Mouse (Mus musculus): Measurements from ENCODE around the gene Clpb. TPM values are rescaled to one million over a fixed set of nuclear protein-coding genes. Genes with fewer than 3 reads are reported as not detected.

Gene Clpb
- polyA plus RNA-seq, 1 experiment from 2014 or later: 38.5 TPM

- no peak for DNase-seq
- H3K27ac ChIP-seq (replicated peaks; ENCODE audit: low read depth, low read length): no peak overlapping the region
- H3K36me3 ChIP-seq (ENCODE audit: control insufficient read depth, insufficient read depth, low read length): no peaks in the 10 kb centered on the region
- 93% methylated on average over 12 of the region's 12 CpGs for WGBS
- no peaks in the 10 kb centered on the region for H3K9me3 ChIP-seq (ENCODE audit: control insufficient read depth, low read length)
- H3K27me3 ChIP-seq (ENCODE audit: control insufficient read depth, insufficient read depth, low read length): no peaks in the 10 kb centered on the region
- H3K9ac ChIP-seq (replicated peaks; ENCODE audit: low read length): no peak overlapping the region
- ATAC-seq (ENCODE audit: low FRiP score, low TSS enrichment): no peak
- H3K4me3 ChIP-seq (replicated peaks; ENCODE audit: low read depth, low read length): no peak overlapping the region
- H3K4me1 ChIP-seq (ENCODE audit: control insufficient read depth, insufficient read depth, low read length): no peaks in the 10 kb centered on the region
- no peak overlapping the region for H3K4me2 ChIP-seq (ENCODE audit: low read length)
These were observed 83.3 kb downstream of the Clpb start for GRCm38 (mm10) chr7:101746559-101747334.

- Histone ChIP-seq H3K4me3 (replicated peaks; ENCODE audit: low read depth, low read length) (no peak overlapping the region), H3K4me2 (ENCODE audit: low read length) (no peak overlapping the region), H3K36me3 (ENCODE audit: control insufficient read depth, insufficient read depth, low read length) (peaks cover 11% of the 10 kb centered on the region), H3K27ac (replicated peaks; ENCODE audit: low read depth, low read length) (no peak overlapping the region), H3K9ac (replicated peaks; ENCODE audit: low read length) (no peak overlapping the region), H3K27me3 (ENCODE audit: control insufficient read depth, insufficient read depth, low read length) (no peaks in the 10 kb centered on the region), H3K9me3 (ENCODE audit: control insufficient read depth, low read length) (no peaks in the 10 kb centered on the region), H3K4me1 (ENCODE audit: control insufficient read depth, insufficient read depth, low read length) (no peaks in the 10 kb centered on the region)
- ATAC-seq (ENCODE audit: low FRiP score, low TSS enrichment): no peak
- no peak for DNase-seq
- 86% methylated on average over 2 of the region's 2 CpGs for WGBS
These were observed 86.8 kb downstream of the Clpb start for GRCm38 (mm10) chr7:101750268-101750667.

GRCm38 (mm10) chr7:101752346-101752745, 88.9 kb downstream of the Clpb start:
- H3K4me2 ChIP-seq (ENCODE audit: low read length): no peak overlapping the region
- WGBS: 96% methylated on average over 3 of the region's 3 CpGs
- no peak overlapping the region for H3K4me3 ChIP-seq (replicated peaks; ENCODE audit: low read depth, low read length)

GRCm38 (mm10) chr7:101753492-101753891, 90.1 kb downstream of the Clpb start:
- Histone ChIP-seq H3K9ac (replicated peaks; ENCODE audit: low read length) (no peak overlapping the region), H3K4me3 (replicated peaks; ENCODE audit: low read depth, low read length) (no peak overlapping the region), H3K36me3 (ENCODE audit: control insufficient read depth, insufficient read depth, low read length) (peaks cover 11% of the 10 kb centered on the region), H3K4me1 (ENCODE audit: control insufficient read depth, insufficient read depth, low read length) (no peaks in the 10 kb centered on the region), H3K27me3 (ENCODE audit: control insufficient read depth, insufficient read depth, low read length) (no peaks in the 10 kb centered on the region), H3K27ac (replicated peaks; ENCODE audit: low read depth, low read length) (no peak overlapping the region), H3K4me2 (ENCODE audit: low read length) (no peak overlapping the region), H3K9me3 (ENCODE audit: control insufficient read depth, low read length) (no peaks in the 10 kb centered on the region)
- ATAC-seq (ENCODE audit: low FRiP score, low TSS enrichment) (no peak), DNase-seq (no peak)
- WGBS: 97% methylated on average over 5 of the region's 5 CpGs

More at GRCm38 (mm10) chr7:101752346-101752745, 88.9 kb downstream of the Clpb start:
- no peaks in the 10 kb centered on the region for H3K27me3 ChIP-seq (ENCODE audit: control insufficient read depth, insufficient read depth, low read length)
- H3K27ac ChIP-seq (replicated peaks; ENCODE audit: low read depth, low read length): no peak overlapping the region
- ATAC-seq (ENCODE audit: low FRiP score, low TSS enrichment) (no peak), DNase-seq (no peak)
- H3K4me1 ChIP-seq (ENCODE audit: control insufficient read depth, insufficient read depth, low read length): no peaks in the 10 kb centered on the region
- H3K9me3 ChIP-seq (ENCODE audit: control insufficient read depth, low read length): no peaks in the 10 kb centered on the region
- peaks cover 11% of the 10 kb centered on the region for H3K36me3 ChIP-seq (ENCODE audit: control insufficient read depth, insufficient read depth, low read length)
- H3K9ac ChIP-seq (replicated peaks; ENCODE audit: low read length): no peak overlapping the region

GRCm38 (mm10) chr7:101754416-101754815, 91.0 kb downstream of the Clpb start:
- no peak overlapping the region for H3K4me3 ChIP-seq (replicated peaks; ENCODE audit: low read depth, low read length)
- peaks cover 11% of the 10 kb centered on the region for H3K36me3 ChIP-seq (ENCODE audit: control insufficient read depth, insufficient read depth, low read length)
- H3K4me2 ChIP-seq (ENCODE audit: low read length): no peak overlapping the region
- no peaks in the 10 kb centered on the region for H3K9me3 ChIP-seq (ENCODE audit: control insufficient read depth, low read length)
- DNase-seq (no peak), ATAC-seq (ENCODE audit: low FRiP score, low TSS enrichment) (no peak)
- H3K4me1 ChIP-seq (ENCODE audit: control insufficient read depth, insufficient read depth, low read length): no peaks in the 10 kb centered on the region
- no peaks in the 10 kb centered on the region for H3K27me3 ChIP-seq (ENCODE audit: control insufficient read depth, insufficient read depth, low read length)
- H3K9ac ChIP-seq (replicated peaks; ENCODE audit: low read length): no peak overlapping the region
- WGBS: 91% methylated on average over 2 of the region's 2 CpGs
- no peak overlapping the region for H3K27ac ChIP-seq (replicated peaks; ENCODE audit: low read depth, low read length)

GRCm38 (mm10) chr7:101755301-101755700, 91.9 kb downstream of the Clpb start:
- no peak overlapping the region for H3K27ac ChIP-seq (replicated peaks; ENCODE audit: low read depth, low read length)
- ATAC-seq (ENCODE audit: low FRiP score, low TSS enrichment): no peak

GRCm38 (mm10) chr7:101761899-101762780, 98.7 kb downstream of the Clpb start:
- H3K27ac ChIP-seq (replicated peaks; ENCODE audit: low read depth, low read length): no peak overlapping the region
- no peaks in the 10 kb centered on the region for H3K9me3 ChIP-seq (ENCODE audit: control insufficient read depth, low read length)
- ATAC-seq (ENCODE audit: low FRiP score, low TSS enrichment): no peak
- no peak overlapping the region for H3K9ac ChIP-seq (replicated peaks; ENCODE audit: low read length)
- no peaks in the 10 kb centered on the region for H3K27me3 ChIP-seq (ENCODE audit: control insufficient read depth, insufficient read depth, low read length)
- peak; percentile 41 for DNase-seq
- 93% methylated on average over 11 of the region's 11 CpGs for WGBS
- no peak overlapping the region for H3K4me2 ChIP-seq (ENCODE audit: low read length)
- no peaks in the 10 kb centered on the region for H3K4me1 ChIP-seq (ENCODE audit: control insufficient read depth, insufficient read depth, low read length)
- peaks cover 13% of the 10 kb centered on the region; the same call in 1 of the 2 replicates for H3K36me3 ChIP-seq (ENCODE audit: control insufficient read depth, insufficient read depth, low read length)
- no peak overlapping the region for H3K4me3 ChIP-seq (replicated peaks; ENCODE audit: low read depth, low read length)

More at GRCm38 (mm10) chr7:101755301-101755700, 91.9 kb downstream of the Clpb start:
- DNase-seq: no peak
- Histone ChIP-seq H3K9ac (replicated peaks; ENCODE audit: low read length) (no peak overlapping the region), H3K9me3 (ENCODE audit: control insufficient read depth, low read length) (no peaks in the 10 kb centered on the region), H3K4me1 (ENCODE audit: control insufficient read depth, insufficient read depth, low read length) (no peaks in the 10 kb centered on the region), H3K4me2 (ENCODE audit: low read length) (no peak overlapping the region), H3K4me3 (replicated peaks; ENCODE audit: low read depth, low read length) (no peak overlapping the region), H3K36me3 (ENCODE audit: control insufficient read depth, insufficient read depth, low read length) (peaks cover 11% of the 10 kb centered on the region), H3K27me3 (ENCODE audit: control insufficient read depth, insufficient read depth, low read length) (no peaks in the 10 kb centered on the region)
- 96% methylated on average over 6 of the region's 6 CpGs for WGBS

GRCm38 (mm10) chr7:101767335-101767907, 104.0 kb downstream of the Clpb start:
- no peak for ATAC-seq (ENCODE audit: low FRiP score, low TSS enrichment)
- DNase-seq: no peak
- H3K9ac ChIP-seq (replicated peaks; ENCODE audit: low read length): no peak overlapping the region
- peaks cover 13% of the 10 kb centered on the region; the same call in 1 of the 2 replicates for H3K36me3 ChIP-seq (ENCODE audit: control insufficient read depth, insufficient read depth, low read length)
- H3K4me1 ChIP-seq (ENCODE audit: control insufficient read depth, insufficient read depth, low read length): peaks cover 6% of the 10 kb centered on the region
- H3K27me3 ChIP-seq (ENCODE audit: control insufficient read depth, insufficient read depth, low read length): no peaks in the 10 kb centered on the region
- no peak overlapping the region for H3K27ac ChIP-seq (replicated peaks; ENCODE audit: low read depth, low read length)
- no peak overlapping the region for H3K4me3 ChIP-seq (replicated peaks; ENCODE audit: low read depth, low read length)
- no peak overlapping the region for H3K4me2 ChIP-seq (ENCODE audit: low read length)
- WGBS: 93% methylated on average over 5 of the region's 5 CpGs
- no peaks in the 10 kb centered on the region for H3K9me3 ChIP-seq (ENCODE audit: control insufficient read depth, low read length)

Data from midbrain, embryonic 14.5 days (tissue).